Mouse (Mus musculus) intestine, embryonic 15.5 days (tissue): ENCODE results near the gene 4930474N05Rik. TPM values are rescaled to one million over a fixed set of nuclear protein-coding genes. Genes with fewer than 3 reads are reported as not detected.

Experiments used
- ATAC-seq: fragments of 200-750 bp; cut with Nextera tagmentation; 2 replicates; pipeline ENCODE4 v1.8.0; 2017; ENCODE audit warnings: moderate TSS enrichment, moderate library complexity
- H3K27ac ChIP-seq: fragments of 300-500 bp; sonication (generic); 2 replicates; pipeline ENCODE4 v1.5.1; 2015; ENCODE audit warnings: mild to moderate bottlenecking, inconsistent platforms
- H3K27me3 ChIP-seq: fragments of 300-500 bp; sonication (generic); replicated peaks from 2 replicates; pipeline ENCODE4 v1.6.1; 2015; ENCODE audit warnings: inconsistent platforms
- H3K36me3 ChIP-seq: fragments of 300-500 bp; sonication (generic); 2 replicates; pipeline ENCODE4 v1.6.1; 2015; ENCODE audit warnings: inconsistent platforms
- H3K4me1 ChIP-seq: fragments of 300-500 bp; sonication (generic); replicated peaks from 2 replicates; pipeline ENCODE4 v1.6.1; 2015; ENCODE audit warnings: inconsistent platforms
- H3K4me2 ChIP-seq: fragments of 300-500 bp; sonication (generic); replicated peaks from 2 replicates; pipeline ENCODE4 v1.6.1; 2015; ENCODE audit warnings: mild to moderate bottlenecking, inconsistent platforms
- H3K4me3 ChIP-seq: fragments of 300-500 bp; sonication (generic); replicated peaks from 2 replicates; pipeline ENCODE4 v1.5.1; 2015; ENCODE audit warnings: inconsistent platforms
- H3K9ac ChIP-seq: fragments of 300-500 bp; sonication (generic); 2 replicates; pipeline ENCODE4 v1.6.1; 2015; ENCODE audit warnings: inconsistent platforms
- H3K9me3 ChIP-seq: fragments of 300-500 bp; sonication (generic); 2 replicates; pipeline ENCODE4 v1.6.1; 2016; ENCODE audit warnings: inconsistent platforms
- WGBS: fragments of 180-500 bp; shearing (Covaris S2); methylation state at CpG from one replicate; pipeline ENCODE4 v1.1.7; 2015; 5-methylcytosine and 5-hydroxymethylcytosine counted together
- polyA plus RNA-seq: library from polyadenylated mRNA; unstranded; fragments of >200 nt; fragmentation: Nextera tagmentation; extraction: Ambion mirVana; gene quantifications from 2 replicates; pipeline ENCODE4 v1.2.1, GENCODE M21; 2015

Gene 4930474N05Rik
- not detected in 2 replicates for polyA plus RNA-seq

DNA sequence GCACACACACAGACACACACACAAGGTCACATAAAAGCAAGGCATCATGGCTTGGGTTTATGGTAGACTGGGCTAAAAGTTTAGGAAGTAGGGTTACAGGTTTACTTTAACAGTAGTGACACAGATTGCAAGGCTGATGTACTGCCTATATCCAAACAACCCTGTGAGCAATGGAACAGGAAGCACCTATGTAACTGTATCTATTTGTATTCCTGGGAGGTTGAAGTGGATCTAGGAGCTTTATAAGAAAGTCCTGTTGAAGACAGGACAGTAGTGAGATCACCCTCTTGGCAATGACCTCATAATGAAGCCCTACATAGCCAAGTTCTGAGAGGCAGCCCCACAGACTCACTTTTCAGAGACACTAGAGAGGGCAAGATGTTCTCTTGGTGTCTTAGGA lies at the start of gene 4930474N05Rik:
Gene 4930474N05Rik (plus strand): TSS at position 301 of the 400 bp plus-strand sequence.
- H3K9me3 ChIP-seq: no peaks in the 10 kb centered on the region
- H3K27me3 ChIP-seq: no peaks in the 10 kb centered on the region
- H3K4me1 ChIP-seq: no peaks in the 10 kb centered on the region
- no peak for ATAC-seq
- no peak within 1 kb of the TSS for H3K9ac ChIP-seq
- no peak within 1 kb of the TSS for H3K27ac ChIP-seq
- H3K4me3 ChIP-seq: no peak within 1 kb of the TSS
- H3K36me3 ChIP-seq: no peaks in the 10 kb centered on the region
- no peak within 1 kb of the TSS for H3K4me2 ChIP-seq

GRCm38 (mm10) chr14:36048746-36049391 lies 45.8 kb upstream of the 4930474N05Rik start:
- Histone ChIP-seq H3K9ac (no peak overlapping the region), H3K27ac (no peak overlapping the region), H3K36me3 (no peaks in the 10 kb centered on the region), H3K4me3 (no peak overlapping the region), H3K4me1 (no peaks in the 10 kb centered on the region), H3K27me3 (no peaks in the 10 kb centered on the region), H3K9me3 (no peaks in the 10 kb centered on the region), H3K4me2 (no peak overlapping the region)
- 32% methylated on average over 9 of the region's 9 CpGs for WGBS
- ATAC-seq: no peak; the same call in 1 of the 2 replicates

DNA sequence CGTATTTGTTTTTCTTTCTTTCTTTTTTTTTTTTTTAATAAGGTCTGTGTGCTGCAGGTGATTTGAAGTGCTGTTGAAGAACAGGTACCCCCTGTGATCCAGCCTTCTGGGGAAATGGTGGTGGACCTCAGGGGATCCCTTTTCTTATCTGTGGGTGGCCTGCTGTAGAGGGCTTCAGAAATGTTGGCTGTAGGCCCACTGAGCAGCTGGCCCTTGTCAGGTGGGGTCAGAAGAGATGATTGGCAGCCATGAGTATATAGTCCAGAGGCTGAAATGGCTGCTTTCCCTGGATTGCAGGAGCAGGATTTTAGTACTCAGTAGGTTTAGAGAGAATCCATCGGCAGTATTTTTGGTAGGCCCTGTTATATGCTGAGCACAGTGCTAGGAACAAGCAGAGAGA lies 41.4 kb upstream of the 4930474N05Rik start:
- ATAC-seq: no peak
- Histone ChIP-seq H3K4me3 (no peak overlapping the region), H3K27ac (no peak overlapping the region), H3K9me3 (no peaks in the 10 kb centered on the region), H3K4me1 (no peaks in the 10 kb centered on the region), H3K27me3 (no peaks in the 10 kb centered on the region), H3K36me3 (no peaks in the 10 kb centered on the region), H3K4me2 (no peak overlapping the region), H3K9ac (no peak overlapping the region)
- 87% methylated on average over 2 of the region's 2 CpGs for WGBS

DNA sequence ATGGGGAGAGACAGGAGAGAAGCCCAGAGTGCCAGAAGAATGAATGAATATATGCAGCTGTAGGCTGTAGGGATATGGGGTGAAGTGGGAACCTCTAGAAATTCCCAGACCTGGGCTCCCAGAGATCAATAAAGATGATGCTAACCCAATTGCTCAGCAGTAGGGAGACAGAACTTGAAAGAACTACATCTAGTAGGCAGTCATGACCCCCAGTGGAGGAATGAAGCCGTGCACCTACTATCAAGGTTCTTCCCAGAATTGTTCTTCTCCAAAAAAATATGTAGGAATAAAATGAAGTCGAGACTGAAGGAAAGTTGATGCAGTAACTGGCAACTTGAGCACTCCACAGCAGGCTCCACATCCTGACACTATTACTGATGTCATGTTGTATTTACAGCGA lies 3.8 kb downstream of the 4930474N05Rik start:
- Histone ChIP-seq H3K9me3 (no peaks in the 10 kb centered on the region), H3K4me1 (no peaks in the 10 kb centered on the region), H3K9ac (no peak overlapping the region), H3K4me2 (no peak overlapping the region), H3K27ac (no peak overlapping the region), H3K36me3 (no peaks in the 10 kb centered on the region), H3K4me3 (no peak overlapping the region), H3K27me3 (no peaks in the 10 kb centered on the region)
- ATAC-seq: no peak
- 74% methylated on average over 3 of the region's 3 CpGs for WGBS

DNA sequence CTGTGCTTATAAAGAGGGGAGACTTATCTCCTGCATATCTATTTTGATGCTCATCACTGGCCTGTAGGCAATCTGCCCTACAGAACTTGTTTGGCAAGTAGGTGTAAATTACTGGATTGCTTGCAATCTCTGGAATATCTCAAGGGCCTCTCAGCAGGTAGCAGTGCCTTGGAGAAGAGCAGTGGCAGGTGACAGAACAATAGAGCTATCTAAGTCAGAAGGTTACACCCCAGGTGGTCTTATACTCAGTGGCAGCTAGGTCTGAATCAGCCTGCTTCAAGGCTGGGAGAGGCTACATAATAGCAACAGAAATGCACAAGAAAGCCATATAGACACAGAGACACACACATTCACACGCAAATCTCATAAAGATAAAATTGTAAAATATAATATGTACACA lies 4.9 kb downstream of the 4930474N05Rik start:
- no peak for ATAC-seq
- H3K9ac ChIP-seq: no peak overlapping the region
- 74% methylated on average over 1 of the region's 1 CpGs for WGBS
- H3K36me3 ChIP-seq: no peaks in the 10 kb centered on the region
- H3K4me1 ChIP-seq: no peaks in the 10 kb centered on the region
- H3K27me3 ChIP-seq: no peaks in the 10 kb centered on the region
- H3K4me3 ChIP-seq: no peak overlapping the region
- no peak overlapping the region for H3K27ac ChIP-seq
- no peak overlapping the region for H3K4me2 ChIP-seq
- H3K9me3 ChIP-seq: no peaks in the 10 kb centered on the region

GRCm38 (mm10) chr14:36100731-36101130 lies 6.0 kb downstream of the 4930474N05Rik start:
- Histone ChIP-seq H3K4me2 (no peak overlapping the region), H3K27ac (no peak overlapping the region), H3K4me3 (no peak overlapping the region), H3K9me3 (no peaks in the 10 kb centered on the region), H3K4me1 (no peaks in the 10 kb centered on the region), H3K9ac (no peak overlapping the region), H3K27me3 (no peaks in the 10 kb centered on the region), H3K36me3 (no peaks in the 10 kb centered on the region)
- ATAC-seq: no peak
- WGBS: 33% methylated on average over 1 of the region's 1 CpGs

DNA sequence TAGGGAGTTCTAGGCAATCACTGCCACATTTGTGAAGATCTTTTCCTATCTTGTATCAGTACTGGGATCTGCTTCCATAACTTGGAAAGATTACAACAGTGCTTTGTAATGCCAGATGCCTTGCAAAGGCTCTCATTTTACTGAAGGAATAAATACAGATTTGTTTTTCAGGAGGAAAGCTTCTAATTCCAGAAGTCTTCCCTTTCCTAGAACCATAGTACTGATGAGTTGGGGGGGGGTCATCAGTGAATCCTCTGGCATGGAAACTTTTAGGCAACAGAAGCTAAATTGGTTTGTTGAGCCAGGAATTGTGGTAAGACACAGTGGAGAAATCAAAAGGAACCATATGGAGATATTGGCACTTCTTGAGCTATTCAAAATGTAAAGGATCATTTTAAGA lies 19.8 kb downstream of the 4930474N05Rik start:
- no peak for ATAC-seq
- Histone ChIP-seq H3K9me3 (no peaks in the 10 kb centered on the region), H3K36me3 (no peaks in the 10 kb centered on the region), H3K4me1 (no peaks in the 10 kb centered on the region), H3K27me3 (no peaks in the 10 kb centered on the region), H3K4me2 (no peak overlapping the region), H3K27ac (no peak overlapping the region), H3K9ac (no peak overlapping the region), H3K4me3 (no peak overlapping the region)

DNA sequence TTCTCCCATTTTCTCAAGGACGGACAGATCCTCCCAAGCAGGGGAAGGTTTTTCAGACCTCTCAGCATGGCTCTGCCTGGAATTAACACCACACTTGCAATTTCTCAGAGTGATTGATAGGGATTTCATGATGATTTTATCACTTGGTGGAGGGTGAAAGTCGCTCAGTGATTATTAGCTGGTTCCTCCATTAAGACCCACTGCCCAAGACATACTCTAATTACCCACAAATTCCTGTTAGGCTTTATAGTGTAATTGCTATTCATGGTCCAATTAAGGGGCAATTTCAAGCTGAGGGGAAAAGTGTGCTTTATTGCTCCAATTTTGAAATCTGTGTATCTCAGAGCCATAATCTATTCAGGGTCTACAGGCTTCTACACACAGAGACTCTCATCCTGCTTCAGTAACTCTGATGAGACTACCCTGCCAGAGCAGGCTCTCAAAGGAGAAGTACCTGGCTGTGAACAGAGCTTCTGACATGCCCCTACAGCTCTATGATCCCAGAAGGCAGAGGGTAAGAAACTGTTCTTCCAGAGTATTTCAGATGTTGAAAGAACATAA lies 29.1 kb downstream of the 4930474N05Rik start:
- H3K4me1 ChIP-seq: no peaks in the 10 kb centered on the region
- no peak for ATAC-seq
- H3K4me3 ChIP-seq: no peak overlapping the region
- H3K4me2 ChIP-seq: no peak overlapping the region
- H3K9me3 ChIP-seq: no peaks in the 10 kb centered on the region
- H3K27me3 ChIP-seq: no peaks in the 10 kb centered on the region
- WGBS: 62% methylated on average over 2 of the region's 2 CpGs
- H3K27ac ChIP-seq: no peak overlapping the region
- no peaks in the 10 kb centered on the region for H3K36me3 ChIP-seq
- no peak overlapping the region for H3K9ac ChIP-seq

GRCm38 (mm10) chr14:36135749-36136148 lies 41.0 kb downstream of the 4930474N05Rik start:
- no peak for ATAC-seq
- no peak overlapping the region for H3K9ac ChIP-seq
- H3K27me3 ChIP-seq: no peaks in the 10 kb centered on the region
- H3K4me1 ChIP-seq: no peaks in the 10 kb centered on the region
- H3K36me3 ChIP-seq: no peaks in the 10 kb centered on the region
- H3K27ac ChIP-seq: no peak overlapping the region
- WGBS: 76% methylated on average over 3 of the region's 3 CpGs
- H3K4me2 ChIP-seq: no peak overlapping the region
- H3K9me3 ChIP-seq: no peaks in the 10 kb centered on the region
- H3K4me3 ChIP-seq: no peak overlapping the region

DNA sequence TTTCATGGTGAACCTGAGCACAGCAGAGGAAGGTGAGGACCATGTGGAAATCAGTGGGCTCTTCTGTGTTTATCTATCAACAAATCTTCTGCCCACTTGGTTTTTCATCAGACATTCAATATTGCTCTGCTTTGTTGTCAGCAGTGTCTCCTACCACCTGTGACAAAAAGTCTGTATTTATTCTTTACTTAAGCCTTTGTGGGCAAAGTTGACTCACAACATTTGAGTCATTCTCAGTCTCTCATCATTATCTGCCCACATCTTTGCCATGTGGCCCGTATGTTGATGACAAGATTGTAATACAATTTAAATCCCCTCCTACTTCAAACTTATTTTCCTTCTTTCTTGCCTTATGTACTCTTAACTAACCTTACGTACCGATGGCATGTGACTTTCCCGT lies 43.0 kb downstream of the 4930474N05Rik start:
- 92% methylated on average over 4 of the region's 4 CpGs for WGBS
- H3K9me3 ChIP-seq: no peaks in the 10 kb centered on the region
- ATAC-seq: no peak
- H3K9ac ChIP-seq: no peak overlapping the region
- no peak overlapping the region for H3K4me2 ChIP-seq
- H3K27me3 ChIP-seq: no peaks in the 10 kb centered on the region
- no peaks in the 10 kb centered on the region for H3K4me1 ChIP-seq
- no peaks in the 10 kb centered on the region for H3K36me3 ChIP-seq
- no peak overlapping the region for H3K4me3 ChIP-seq
- H3K27ac ChIP-seq: no peak overlapping the region

DNA sequence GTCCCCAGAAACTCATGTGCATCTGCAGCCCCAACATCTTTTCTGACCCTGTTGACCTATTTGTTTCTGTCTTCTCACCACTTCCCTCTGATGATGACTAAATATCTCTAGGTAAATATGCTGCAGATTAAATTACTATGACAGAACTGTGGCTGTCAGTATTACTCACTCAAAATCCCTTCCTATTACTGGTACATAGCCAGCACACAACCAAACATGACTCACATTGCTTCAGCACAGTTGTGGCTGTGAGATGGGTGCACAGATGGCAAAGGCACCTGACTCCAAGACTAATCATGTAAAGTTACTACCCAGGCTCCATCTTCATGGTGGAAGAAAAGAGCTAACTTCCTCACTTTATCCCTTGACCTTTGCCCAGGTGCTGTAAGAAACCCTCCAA lies 50.5 kb downstream of the 4930474N05Rik start:
- no peak for ATAC-seq
- no peak overlapping the region for H3K4me3 ChIP-seq
- no peaks in the 10 kb centered on the region for H3K27me3 ChIP-seq
- H3K4me2 ChIP-seq: no peak overlapping the region
- no peaks in the 10 kb centered on the region for H3K9me3 ChIP-seq
- H3K4me1 ChIP-seq: no peaks in the 10 kb centered on the region
- H3K27ac ChIP-seq: no peak overlapping the region
- no peak overlapping the region for H3K9ac ChIP-seq
- H3K36me3 ChIP-seq: no peaks in the 10 kb centered on the region
